Mouse (Mus musculus) cortical plate, adult 2 months (tissue): ENCODE results near the gene Ocln.

ENCODE experiments used
- CTCF ChIP-seq: fragments of 200-500 bp; IDR thresholded peaks from 2 replicates; pipeline ENCODE4 v1.5.1; 2011; ENCODE audit warnings: mild to moderate bottlenecking, control low read depth, low read length; ENCODE audit not compliant: insufficient read depth; ENCODE audit errors: extremely low read depth
- POLR2A ChIP-seq: fragments of 200-500 bp; IDR thresholded peaks from 2 replicates; pipeline ENCODE4 v1.6.1; 2011; ENCODE audit warnings: mild to moderate bottlenecking, low read length, control low read depth; ENCODE audit not compliant: insufficient read depth; ENCODE audit errors: extremely low read depth

- no peak for TF ChIP-seq CTCF
- TF ChIP-seq POLR2A, result no peak
Observed at GRCm38 (mm10) chr13:100491623-100492022, 60.9 kb downstream of the Ocln start.
